Mouse (Mus musculus) kidney, embryonic 14.5 days (tissue): ENCODE results near the gene Tceanc2. TPM values are rescaled to one million over a fixed set of nuclear protein-coding genes. Genes with fewer than 3 reads are reported as not detected.
"Not testable (repeated sequence)": the region's sequence is repeated elsewhere in the genome, so short reads cannot be mapped to it uniquely, and the experiment has no call there.

Experiments used
- ATAC-seq: fragments of 200-750 bp; cut with Nextera tagmentation; 2 replicates; pipeline ENCODE4 v1.8.0; 2017; ENCODE audit warnings: moderate number of reproducible peaks, mild to moderate bottlenecking, moderate TSS enrichment, moderate library complexity; ENCODE audit not compliant: low FRiP score, low TSS enrichment
- H3K27ac ChIP-seq: fragments of 300-500 bp; sonication (generic); 2 replicates; pipeline ENCODE4 v1.5.1; 2014; ENCODE audit warnings: low read depth, mild to moderate bottlenecking, low read length, moderate library complexity, mixed read lengths
- H3K27me3 ChIP-seq: fragments of 300-500 bp; sonication (generic); 2 replicates; pipeline ENCODE4 v1.6.1; 2014; ENCODE audit warnings: mild to moderate bottlenecking, low read length; ENCODE audit not compliant: control insufficient read depth, insufficient read depth
- H3K36me3 ChIP-seq: fragments of 300-500 bp; sonication (generic); 2 replicates; pipeline ENCODE4 v1.6.1; 2014; ENCODE audit warnings: low read length, mixed read lengths; ENCODE audit not compliant: control insufficient read depth, insufficient read depth
- H3K4me1 ChIP-seq: fragments of 300-500 bp; sonication (generic); 2 replicates; pipeline ENCODE4 v1.6.1; 2014; ENCODE audit warnings: low read length, mixed read lengths; ENCODE audit not compliant: control insufficient read depth, insufficient read depth
- H3K4me2 ChIP-seq: fragments of 300-500 bp; sonication (generic); replicated peaks from 2 replicates; pipeline ENCODE4 v1.6.1; 2014; ENCODE audit warnings: low read depth, mild to moderate bottlenecking, low read length
- H3K4me3 ChIP-seq: fragments of 300-500 bp; sonication (generic); 2 replicates; pipeline ENCODE4 v1.5.1; 2014; ENCODE audit warnings: mild to moderate bottlenecking, low read length
- H3K9ac ChIP-seq: fragments of 300-500 bp; sonication (generic); 2 replicates; pipeline ENCODE4 v1.6.1; 2014; ENCODE audit warnings: low read depth, mild to moderate bottlenecking, low read length, moderate library complexity
- H3K9me3 ChIP-seq: fragments of 300-500 bp; sonication (generic); 2 replicates; pipeline ENCODE4 v1.6.1; 2016; ENCODE audit warnings: low read length; ENCODE audit not compliant: control insufficient read depth
- WGBS: fragments of 180-500 bp; shearing (Covaris S2); extraction: QIAGEN DNeasy Blood & Tissue Kit; methylation state at CpG from one replicate; pipeline ENCODE4 v1.1.7; 2014; 5-methylcytosine and 5-hydroxymethylcytosine counted together
- polyA plus RNA-seq: library from polyadenylated mRNA; unstranded; fragments of >200 nt; fragmentation: Nextera tagmentation; extraction: Ambion mirVana; gene quantifications from 2 replicates; pipeline ENCODE4 v1.2.1, GENCODE M21; 2014

The Tceanc2 gene
- polyA plus RNA-seq, 1 experiment from 2014 or later = 39.3 TPM

GRCm38 (mm10) chr4:107109181-107109580 is 69.7 kb downstream of the Tceanc2 start:
- not testable (repeated sequence) for H3K36me3 ChIP-seq, H3K27me3 ChIP-seq, H3K9me3 ChIP-seq, H3K27ac ChIP-seq, ATAC-seq, H3K9ac ChIP-seq, H3K4me3 ChIP-seq, H3K4me2 ChIP-seq
- H3K4me1 ChIP-seq = peaks cover 13% of the 10 kb centered on the region
- 93% methylated on average over 6 of the region's 6 CpGs for WGBS

GRCm38 (mm10) chr4:107108291-107108731 is 70.6 kb downstream of the Tceanc2 start:
- 12% methylated on average over 13 of the region's 13 CpGs for WGBS
- peak; percentile 89 for ATAC-seq
- peaks cover 8% of the 10 kb centered on the region for H3K4me1 ChIP-seq
- H3K27me3 ChIP-seq = no peaks in the 10 kb centered on the region; the same call in 1 of the 2 replicates
- no peaks in the 10 kb centered on the region for H3K36me3 ChIP-seq
- H3K4me3 ChIP-seq = no peak overlapping the region
- H3K4me2 ChIP-seq = peak overlapping the region; percentile 22
- H3K27ac ChIP-seq = no peak overlapping the region
- no peaks in the 10 kb centered on the region for H3K9me3 ChIP-seq
- peak overlapping the region; percentile 12; the same call in 1 of the 2 replicates for H3K9ac ChIP-seq

DNA sequence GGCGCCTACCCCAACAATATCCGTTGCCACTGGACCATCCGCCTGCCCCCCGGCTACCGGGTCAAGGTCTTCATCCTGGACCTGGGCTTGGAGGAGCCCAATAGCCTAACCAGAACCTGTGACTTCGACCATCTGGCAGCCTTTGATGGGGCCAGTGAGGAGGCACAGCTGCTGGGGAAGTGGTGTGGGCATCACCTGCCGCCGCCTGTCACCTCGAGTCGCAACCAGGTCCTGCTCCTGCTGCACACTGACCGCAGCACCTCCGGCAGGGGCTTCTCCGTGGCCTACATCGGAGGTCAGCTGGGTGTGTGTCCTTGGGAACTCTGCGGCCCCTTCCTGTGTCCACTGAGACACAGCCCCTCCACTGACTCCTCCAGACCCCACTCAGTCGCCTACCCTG is 72.1 kb downstream of the Tceanc2 start:
- WGBS = 76% methylated on average over 16 of the region's 16 CpGs
- H3K4me3 ChIP-seq = no peak overlapping the region
- H3K4me1 ChIP-seq = peaks cover 8% of the 10 kb centered on the region
- H3K27ac ChIP-seq = no peak overlapping the region
- no peak for ATAC-seq
- H3K27me3 ChIP-seq = no peaks in the 10 kb centered on the region; the same call in 1 of the 2 replicates
- no peaks in the 10 kb centered on the region for H3K9me3 ChIP-seq
- H3K9ac ChIP-seq = no peak overlapping the region
- H3K36me3 ChIP-seq = no peaks in the 10 kb centered on the region
- H3K4me2 ChIP-seq = no peak overlapping the region

DNA sequence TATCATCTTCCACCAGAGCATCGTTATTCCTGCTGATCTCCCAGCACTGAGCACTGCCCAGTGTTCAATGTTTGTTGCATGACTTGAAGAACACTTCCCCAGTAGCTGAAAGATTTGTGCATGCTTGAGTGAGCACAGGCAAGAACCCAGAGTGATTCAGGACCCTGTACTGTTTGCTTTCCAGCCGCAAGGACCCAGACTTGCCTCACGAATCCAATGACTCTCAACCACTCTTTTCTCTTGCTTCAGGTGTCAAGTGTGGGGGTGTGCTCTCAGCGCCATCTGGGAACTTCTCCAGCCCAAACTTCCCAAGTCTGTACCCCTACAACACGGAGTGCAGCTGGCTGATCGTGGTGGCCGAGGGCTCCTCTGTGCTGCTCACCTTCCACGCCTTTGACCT is 76.7 kb downstream of the Tceanc2 start:
- Histone ChIP-seq H3K27ac (no peak overlapping the region), H3K27me3 (no peaks in the 10 kb centered on the region; the same call in 1 of the 2 replicates), H3K4me2 (no peak overlapping the region), H3K9me3 (no peaks in the 10 kb centered on the region), H3K36me3 (no peaks in the 10 kb centered on the region), H3K4me3 (no peak overlapping the region), H3K4me1 (no peaks in the 10 kb centered on the region), H3K9ac (no peak overlapping the region)
- 64% methylated on average over 8 of the region's 8 CpGs for WGBS
- no peak for ATAC-seq

- Histone ChIP-seq H3K9ac (no peak overlapping the region), H3K4me1 (no peaks in the 10 kb centered on the region), H3K4me3 (no peak overlapping the region), H3K27ac (no peak overlapping the region), H3K27me3 (no peaks in the 10 kb centered on the region), H3K9me3 (no peaks in the 10 kb centered on the region), H3K36me3 (no peaks in the 10 kb centered on the region), H3K4me2 (no peak overlapping the region)
- ATAC-seq = no peak
- WGBS = 66% methylated on average over 17 of the region's 17 CpGs
Observed at GRCm38 (mm10) chr4:107098791-107099525, 80.0 kb downstream of the Tceanc2 start.

GRCm38 (mm10) chr4:107098375-107098774 is 80.5 kb downstream of the Tceanc2 start:
- Histone ChIP-seq H3K9ac (no peak overlapping the region), H3K4me1 (no peaks in the 10 kb centered on the region), H3K27me3 (no peaks in the 10 kb centered on the region), H3K4me3 (no peak overlapping the region), H3K27ac (no peak overlapping the region), H3K9me3 (no peaks in the 10 kb centered on the region), H3K36me3 (no peaks in the 10 kb centered on the region), H3K4me2 (no peak overlapping the region)
- 59% methylated on average over 10 of the region's 10 CpGs for WGBS
- ATAC-seq = no peak

DNA sequence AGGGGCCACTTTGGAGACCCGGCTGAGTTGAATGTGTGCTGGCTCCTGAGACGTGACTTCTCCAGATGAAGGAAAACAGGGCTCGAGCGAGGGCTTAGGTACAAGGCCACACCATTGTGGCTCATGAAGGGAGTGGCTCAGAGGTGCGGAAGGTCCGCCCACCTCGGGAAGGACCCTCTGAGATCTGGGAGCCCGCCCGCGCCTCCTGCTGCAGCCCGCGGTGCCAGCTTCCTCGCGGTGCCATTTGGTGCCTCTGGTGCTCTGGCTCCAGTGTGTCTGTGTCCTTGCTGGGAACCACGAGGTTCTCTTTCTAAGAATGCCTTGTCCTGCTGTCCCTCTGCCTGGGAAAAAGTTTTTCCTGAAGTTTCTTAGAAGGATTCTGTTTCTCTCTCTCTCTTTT is 81.0 kb downstream of the Tceanc2 start:
- H3K27ac ChIP-seq = no peak overlapping the region

DNA sequence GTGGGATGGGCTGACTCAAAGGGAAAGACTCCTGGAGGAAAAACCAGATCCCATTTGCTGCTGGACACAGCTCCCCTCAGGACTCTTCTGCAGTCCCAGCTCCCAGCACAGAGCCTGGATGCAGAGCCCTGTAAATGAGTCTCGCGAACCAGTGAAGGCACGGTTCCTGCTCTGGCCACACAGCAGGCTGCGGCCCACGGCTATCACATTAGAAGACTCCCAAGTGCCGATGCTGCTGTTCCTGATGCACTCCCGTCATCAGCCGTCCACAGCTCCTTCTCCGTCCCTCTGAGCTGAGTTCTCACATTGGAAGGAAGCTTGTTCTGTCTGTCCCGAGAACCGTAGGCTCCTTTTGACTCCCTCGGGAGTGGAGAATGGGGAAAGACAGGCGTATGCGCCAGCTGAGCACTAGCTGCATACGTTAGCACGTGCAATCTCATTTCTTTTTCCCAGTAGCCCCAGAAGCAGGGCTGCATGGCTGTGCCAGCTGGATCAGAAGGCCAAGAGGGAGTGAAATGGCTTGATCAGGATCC is 82.0 kb downstream of the Tceanc2 start, which contains the start of gene Cdcp2:
Gene Cdcp2, plus strand, starts transcription at position 51 of the 533 bp plus-strand sequence.
- H3K27me3 ChIP-seq = no peaks in the 10 kb centered on the region
- 67% methylated on average over 16 of the region's 16 CpGs for WGBS
- H3K4me1 ChIP-seq = no peaks in the 10 kb centered on the region
- ATAC-seq = no peak
- no peak within 1 kb of the TSS for H3K4me3 ChIP-seq
- no peaks in the 10 kb centered on the region for H3K9me3 ChIP-seq
- no peaks in the 10 kb centered on the region for H3K36me3 ChIP-seq
- no peak within 1 kb of the TSS for H3K27ac ChIP-seq
- no peak within 1 kb of the TSS for H3K4me2 ChIP-seq
- no peak within 1 kb of the TSS for H3K9ac ChIP-seq

More for the DNA sequence above, 81.0 kb downstream of the Tceanc2 start:
- 24% methylated on average over 15 of the region's 15 CpGs for WGBS
- Histone ChIP-seq H3K9ac (no peak overlapping the region), H3K9me3 (no peaks in the 10 kb centered on the region), H3K4me3 (no peak overlapping the region), H3K27me3 (no peaks in the 10 kb centered on the region), H3K4me2 (no peak overlapping the region; the same call in 1 of the 2 replicates), H3K4me1 (no peaks in the 10 kb centered on the region), H3K36me3 (no peaks in the 10 kb centered on the region)
- 0 out of 2 replicates have a peak, but pooled peaks have one; percentile 33 for ATAC-seq

GRCm38 (mm10) chr4:107096043-107096442 is 82.9 kb downstream of the Tceanc2 start:
- 57% methylated on average over 6 of the region's 6 CpGs for WGBS
- no peak overlapping the region for H3K4me3 ChIP-seq
- H3K4me2 ChIP-seq = no peak overlapping the region
- ATAC-seq = no peak
- no peaks in the 10 kb centered on the region for H3K27me3 ChIP-seq
- H3K27ac ChIP-seq = no peak overlapping the region
- no peak overlapping the region for H3K9ac ChIP-seq
- no peaks in the 10 kb centered on the region for H3K36me3 ChIP-seq
- no peaks in the 10 kb centered on the region for H3K4me1 ChIP-seq
- H3K9me3 ChIP-seq = no peaks in the 10 kb centered on the region
